Mouse (Mus musculus) T-cell, adult 2 months (primary cell): ENCODE data around the gene BC048562.

ENCODE experiments used
- DNase-seq: peaks from one replicate; pipeline ENCODE4 v3.0.0; 2022; ENCODE audit warnings: low spot score

BC048562 gene

DNA sequence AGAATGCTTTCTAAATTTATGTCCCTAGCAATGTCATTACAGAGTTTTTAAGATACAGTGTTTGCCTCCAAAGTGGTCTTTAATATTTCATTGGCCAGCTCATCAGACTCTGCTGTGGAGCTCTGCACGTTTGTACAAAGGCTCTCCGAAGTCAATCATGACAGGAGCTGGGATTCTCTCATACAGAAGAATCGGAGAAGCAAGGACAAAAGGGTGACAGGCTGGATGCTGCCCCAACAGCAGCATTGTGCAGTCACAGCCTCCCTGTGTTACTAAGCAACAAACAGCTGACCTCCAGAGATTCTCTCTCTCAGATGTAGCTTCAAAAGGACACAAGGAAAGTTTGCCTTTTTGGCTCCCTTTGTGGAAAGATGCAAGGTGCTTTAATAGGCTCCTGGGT, at the start of gene BC048562:
TSS of gene BC048562 (plus strand) at position 301 of the 400 bp plus-strand sequence.
- DNase-seq = no peak

DNA sequence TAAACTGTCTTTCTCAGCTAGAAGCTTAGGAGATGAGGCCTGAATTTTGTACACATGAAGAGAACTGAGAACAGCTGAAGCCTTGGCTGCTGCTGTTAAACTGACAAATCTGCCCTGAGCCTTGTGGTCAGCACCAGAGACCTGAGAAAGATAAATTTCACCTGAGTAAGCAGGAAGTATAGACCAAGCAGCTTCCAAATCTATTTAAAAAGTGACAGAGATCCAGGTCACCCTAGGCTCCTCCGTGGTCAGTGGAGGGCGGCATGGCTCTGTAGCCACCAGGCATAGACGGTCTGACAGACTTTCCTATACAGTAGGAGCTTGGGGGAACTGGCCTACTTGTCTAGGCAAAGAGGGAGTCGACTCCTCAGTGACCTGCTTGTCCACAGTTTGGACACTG, 49.5 kb upstream of the BC048562 start:
- no peak for DNase-seq

DNA sequence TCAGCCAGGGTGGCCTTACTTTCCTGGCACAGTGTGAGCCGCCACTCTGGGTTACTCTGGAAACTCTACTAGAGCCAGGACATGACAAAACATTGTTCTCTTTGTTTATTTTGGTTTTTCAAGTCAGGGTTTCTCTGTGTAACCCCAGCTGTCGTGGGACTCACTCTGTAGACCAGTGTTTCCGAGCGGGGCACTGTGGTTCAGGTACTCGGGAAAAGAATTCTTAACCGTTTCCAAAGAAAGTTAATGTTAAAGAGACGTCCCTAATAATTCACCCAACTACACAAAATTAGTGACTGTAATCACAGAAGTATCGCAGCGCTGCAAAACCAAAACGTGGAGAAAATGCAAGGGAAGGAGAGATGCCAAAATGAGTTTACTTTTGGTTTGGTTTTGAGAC, 47.7 kb upstream of the BC048562 start:
- DNase-seq = no peak

DNA sequence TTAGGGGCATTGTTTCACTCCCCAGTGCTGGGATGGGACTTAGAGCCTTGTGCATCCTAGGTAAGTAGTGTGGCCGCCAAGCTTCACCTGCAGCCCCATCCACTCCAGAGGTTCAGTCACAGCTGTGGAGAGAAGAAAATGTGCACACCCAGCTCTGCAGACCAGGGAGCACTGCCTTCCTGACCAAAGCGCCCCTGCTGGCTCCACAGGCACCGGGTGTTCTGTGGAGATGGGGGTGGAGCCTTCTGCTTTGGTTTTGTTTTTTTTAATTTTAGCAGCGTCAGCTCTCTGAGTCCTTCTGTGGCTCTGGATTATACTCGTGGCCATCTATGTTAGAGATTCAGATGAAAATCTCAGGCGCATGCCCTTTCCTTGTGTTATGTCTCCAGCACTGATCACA, 47.1 kb upstream of the BC048562 start:
- DNase-seq = no peak

DNA sequence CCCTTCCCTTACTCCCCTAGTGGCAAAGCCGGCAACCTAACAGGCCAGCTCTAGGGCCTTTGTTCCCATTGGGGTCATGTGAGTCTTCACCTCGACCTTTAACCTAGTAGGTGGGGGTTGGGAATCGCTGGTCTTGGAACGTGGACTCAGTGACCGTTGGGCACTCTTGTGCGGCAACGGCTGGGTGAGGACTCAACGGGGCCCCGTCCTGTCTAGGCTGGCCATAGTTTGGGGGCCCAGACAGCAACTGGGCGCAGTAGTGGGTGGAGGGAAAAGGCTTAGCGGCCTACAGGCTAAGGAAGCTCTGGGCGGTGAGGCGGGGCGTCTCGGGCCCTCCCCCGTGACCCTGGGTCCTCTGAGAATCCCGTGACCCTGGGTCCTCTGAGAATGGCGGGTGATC, 43.6 kb upstream of the BC048562 start, which contains the start of gene 1700102P08Rik:
TSS of gene 1700102P08Rik (plus strand) at position 130 of the 400 bp plus-strand sequence.
- no peak for DNase-seq

DNA sequence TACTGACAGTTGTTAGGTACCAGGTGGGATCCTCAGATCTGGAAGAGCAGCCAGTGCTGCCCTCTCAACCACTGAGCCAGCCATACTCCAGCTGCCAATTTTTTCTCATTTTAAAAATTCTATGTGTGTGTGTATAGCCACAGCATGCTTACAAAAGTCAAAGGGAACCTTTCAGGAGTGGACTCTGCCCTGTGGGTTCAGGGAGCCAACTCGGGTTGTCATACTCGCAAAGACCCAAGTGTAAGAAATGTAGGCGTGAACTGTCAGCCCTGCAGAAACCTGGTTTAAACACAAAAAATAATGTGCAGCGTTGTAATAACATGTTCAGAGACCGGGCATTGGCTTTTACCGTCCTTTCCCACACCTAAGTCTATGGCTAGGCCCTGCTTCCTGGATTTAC, 42.1 kb upstream of the BC048562 start:
- no peak for DNase-seq

DNA sequence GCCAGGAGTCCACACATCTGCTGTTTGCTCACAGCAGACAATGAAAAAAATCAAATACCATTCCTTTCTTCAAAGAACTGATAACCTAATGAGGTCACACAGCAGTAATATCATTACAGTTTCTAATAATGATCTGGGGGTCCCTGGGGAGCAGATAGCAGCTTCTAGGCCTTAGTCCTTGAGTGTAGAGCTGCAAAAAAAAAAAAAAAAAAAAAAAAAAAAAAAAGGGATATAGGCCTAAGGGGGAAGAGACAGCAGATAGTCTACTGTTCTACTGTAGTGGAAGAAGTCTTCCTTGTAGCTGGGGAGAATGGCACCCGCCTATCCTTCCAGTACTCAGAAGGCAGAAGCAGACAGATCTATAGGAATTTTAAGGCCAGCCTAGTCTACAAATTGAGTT, 40.9 kb upstream of the BC048562 start:
- DNase-seq = no peak

DNA sequence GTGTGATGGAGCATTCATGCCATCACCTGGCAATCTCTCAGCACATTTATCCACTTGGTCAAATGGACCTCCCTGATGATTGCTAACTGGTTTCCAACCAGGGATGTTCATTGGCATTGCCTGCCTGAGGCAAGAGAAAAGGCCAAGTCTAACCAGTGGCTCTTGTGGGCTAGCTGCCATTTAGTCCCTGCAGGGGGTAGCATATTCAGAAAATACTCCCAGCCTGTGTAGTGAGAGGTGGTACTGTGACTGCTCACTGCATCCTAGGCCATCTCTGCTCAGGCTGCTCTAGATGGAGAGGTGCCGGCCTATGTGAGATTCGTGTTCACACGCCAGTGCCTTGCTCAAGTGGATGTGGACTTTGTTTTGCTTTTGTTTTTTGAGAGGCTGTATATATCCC, 38.0 kb upstream of the BC048562 start:
- no peak for DNase-seq

DNA sequence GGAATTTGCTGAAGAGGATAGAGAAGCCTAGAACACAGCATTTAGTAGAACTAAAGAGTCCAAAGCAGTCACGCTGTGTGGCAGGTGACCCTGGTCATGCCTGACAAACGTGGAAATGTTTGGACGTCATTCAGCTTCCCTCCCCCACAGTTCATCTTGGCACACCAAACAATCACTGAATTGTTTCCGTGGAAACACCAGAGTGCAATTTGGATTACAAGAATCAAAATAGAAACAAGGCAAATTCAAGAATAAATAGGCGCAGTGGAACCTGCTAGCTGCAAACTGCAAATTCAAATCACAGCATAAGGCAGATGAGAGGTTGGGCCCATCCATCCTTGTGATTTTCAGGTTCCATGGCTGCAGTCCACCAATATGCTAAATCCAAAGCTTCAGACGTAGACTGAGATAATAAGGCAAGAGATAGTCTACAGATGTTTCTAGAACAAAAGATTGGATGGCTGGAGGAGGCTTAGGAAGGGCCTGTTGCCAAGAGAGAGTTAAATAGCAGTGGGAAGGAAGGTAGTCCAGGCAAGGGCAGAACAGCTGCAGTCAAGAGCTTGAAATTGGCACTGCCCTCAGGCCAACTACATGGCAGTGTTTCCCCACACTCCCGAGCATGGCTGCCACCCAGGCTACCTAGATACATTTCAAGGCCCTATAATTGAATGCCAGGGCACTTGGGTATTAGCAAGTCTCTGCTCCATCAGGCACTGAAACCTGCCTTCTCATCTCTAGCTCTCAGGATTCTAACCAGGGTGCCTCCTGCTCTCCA, 34.9 kb upstream of the BC048562 start:
- no peak for DNase-seq

DNA sequence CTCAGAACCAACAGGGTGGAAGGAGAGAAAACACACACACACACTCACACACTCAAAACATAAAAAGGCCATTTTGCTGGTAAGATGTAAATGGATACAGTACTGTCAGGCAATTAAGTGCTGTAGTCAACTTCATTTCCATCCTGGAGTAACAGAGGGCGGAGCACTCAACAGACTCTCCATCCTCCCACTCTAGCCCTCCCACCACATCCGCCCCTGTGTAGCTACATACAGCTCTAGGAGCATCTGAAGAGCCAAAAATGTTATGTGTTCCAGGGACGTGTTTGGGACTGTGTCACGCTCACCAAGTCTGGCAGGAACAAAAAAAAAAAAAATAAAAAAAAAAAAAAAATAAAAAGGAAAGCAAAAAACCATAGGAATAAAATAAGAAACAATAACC, 33.2 kb upstream of the BC048562 start:
- no peak for DNase-seq

DNA sequence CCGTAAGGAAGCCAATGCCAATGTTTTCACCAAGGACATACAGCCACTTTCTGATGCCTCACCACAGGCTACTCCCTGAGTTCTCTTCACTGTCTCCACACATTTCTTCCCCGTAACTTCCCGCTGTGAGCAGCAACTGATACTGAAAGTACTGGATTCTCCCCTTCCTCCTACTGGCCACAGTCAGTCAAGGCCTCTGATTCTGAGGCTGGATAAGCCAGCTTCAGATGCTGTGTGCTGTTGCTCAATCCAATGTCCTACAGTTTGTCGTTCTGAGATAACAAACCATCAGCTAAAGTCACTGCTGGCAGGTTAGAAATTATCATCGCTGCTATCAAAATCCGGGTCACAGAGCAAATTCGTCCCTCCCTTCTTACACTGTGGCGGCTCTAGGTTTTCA, 31.8 kb upstream of the BC048562 start:
- DNase-seq = no peak

DNA sequence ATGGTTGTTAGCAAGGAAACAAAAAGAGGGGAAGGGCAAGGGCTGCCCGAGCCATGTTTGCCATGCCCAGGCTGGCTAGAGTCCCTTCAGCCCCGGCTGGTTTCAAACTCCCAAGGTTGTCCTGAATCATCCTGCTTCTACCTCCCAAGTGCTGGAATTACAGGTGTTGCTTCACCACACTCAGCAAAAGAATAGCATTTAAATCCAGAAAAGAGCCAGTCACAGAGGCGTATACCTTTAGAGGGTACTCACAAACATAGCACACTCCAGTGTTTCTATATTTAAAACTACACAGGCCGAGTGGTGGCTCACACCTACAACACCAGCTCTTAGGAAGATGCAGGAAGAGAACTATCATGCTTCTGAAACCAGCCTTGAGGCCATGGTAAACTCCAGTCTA, 26.7 kb upstream of the BC048562 start:
- DNase-seq = no peak

DNA sequence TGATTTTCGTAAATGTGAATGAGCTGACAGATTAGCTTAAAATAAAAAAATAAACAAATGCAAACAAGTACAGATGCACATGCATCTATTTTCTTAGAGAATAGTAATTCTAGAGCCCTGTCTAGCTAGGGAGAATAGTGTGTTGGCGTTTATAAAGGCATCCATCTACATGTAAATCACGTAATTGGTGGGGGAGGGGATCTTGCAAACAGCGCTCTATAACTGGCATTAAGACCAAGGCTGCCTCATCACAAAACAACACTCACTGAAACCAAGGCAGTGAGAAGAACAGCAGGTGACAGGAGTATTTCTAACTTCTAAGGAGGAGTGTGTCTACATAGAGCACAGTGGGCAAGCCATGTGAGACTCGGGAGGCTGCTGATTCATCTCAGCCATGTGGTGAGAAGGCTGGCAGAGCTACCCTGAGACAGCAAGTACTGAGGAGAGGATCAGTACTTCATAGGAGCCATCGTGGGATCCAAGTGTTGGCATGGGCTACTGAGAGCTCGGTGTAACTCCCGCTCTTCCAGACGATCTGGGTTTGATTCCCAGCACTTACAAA, 24.8 kb upstream of the BC048562 start:
- DNase-seq = no peak

DNA sequence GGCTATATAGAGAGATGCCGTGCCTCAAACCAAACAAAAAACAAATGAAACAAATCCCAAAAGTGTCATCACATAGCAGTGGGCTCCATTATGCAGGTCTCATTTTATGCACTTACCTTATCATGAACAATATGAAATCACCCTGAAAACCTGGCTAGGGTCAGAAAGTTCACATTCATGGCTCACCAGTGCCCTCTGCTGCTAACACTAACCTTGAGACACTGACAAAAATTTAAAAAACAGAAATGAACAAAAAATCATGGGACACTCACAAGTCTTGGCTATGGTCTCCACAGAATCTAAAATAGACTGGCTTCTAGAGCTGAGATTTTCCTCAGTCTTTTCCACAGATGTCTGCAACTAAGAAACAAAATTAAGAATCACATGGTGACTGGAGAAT, 24.1 kb upstream of the BC048562 start:
- DNase-seq = no peak

DNA sequence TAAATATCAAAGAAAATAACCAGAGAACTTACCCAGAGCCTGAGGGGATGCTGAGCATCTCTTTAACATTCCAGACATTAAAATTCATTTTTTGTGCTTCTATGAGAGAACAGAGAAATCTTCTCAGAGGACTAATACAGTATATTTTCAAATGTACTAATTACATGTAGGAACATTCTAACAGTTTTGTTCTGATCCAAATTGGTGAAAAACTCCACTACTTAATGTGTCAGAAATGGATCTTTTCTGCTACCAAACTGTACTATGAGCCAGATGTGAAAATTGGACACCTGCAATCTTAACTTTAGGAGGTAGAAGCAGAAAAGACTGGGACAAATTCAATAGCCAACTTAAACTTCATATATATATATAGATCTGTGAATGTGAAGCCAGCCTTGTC, 7.9 kb upstream of the BC048562 start, which contains the start of gene Ccdc36:
TSS of gene Ccdc36 (minus strand) at position 101 of the 400 bp plus-strand sequence.
- DNase-seq = no peak

DNA sequence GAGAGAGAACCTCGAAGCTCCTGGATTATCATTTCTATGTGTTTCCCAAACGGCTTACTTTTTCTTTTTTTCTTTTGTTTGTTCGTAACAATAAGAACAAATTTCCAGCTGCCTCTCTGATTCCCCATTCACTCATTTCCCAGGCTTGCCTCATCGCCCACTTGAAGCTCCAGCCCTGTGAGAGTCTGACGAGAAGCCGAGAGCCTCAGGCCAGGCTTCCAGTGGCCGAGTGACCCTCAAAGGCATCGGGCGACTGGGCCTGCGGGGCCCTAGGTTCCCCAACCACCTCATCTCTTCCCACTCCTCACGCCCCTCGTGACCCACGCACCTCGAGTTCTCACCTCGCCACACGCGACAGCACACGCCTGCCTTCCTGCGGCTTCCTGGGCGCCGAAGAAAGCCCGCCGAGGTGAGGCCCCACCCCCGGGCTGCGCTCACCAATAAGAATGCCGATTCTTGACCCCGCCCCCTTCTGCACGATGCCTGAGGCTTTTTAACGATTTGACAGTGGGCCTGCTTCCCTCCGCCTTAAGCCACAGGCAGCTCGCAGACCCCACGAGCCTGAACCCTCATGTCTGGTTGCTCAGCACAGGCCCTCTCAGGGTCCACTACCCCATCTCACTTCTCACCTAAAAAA, 4.7 kb upstream of the BC048562 start:
- no peak for DNase-seq

DNA sequence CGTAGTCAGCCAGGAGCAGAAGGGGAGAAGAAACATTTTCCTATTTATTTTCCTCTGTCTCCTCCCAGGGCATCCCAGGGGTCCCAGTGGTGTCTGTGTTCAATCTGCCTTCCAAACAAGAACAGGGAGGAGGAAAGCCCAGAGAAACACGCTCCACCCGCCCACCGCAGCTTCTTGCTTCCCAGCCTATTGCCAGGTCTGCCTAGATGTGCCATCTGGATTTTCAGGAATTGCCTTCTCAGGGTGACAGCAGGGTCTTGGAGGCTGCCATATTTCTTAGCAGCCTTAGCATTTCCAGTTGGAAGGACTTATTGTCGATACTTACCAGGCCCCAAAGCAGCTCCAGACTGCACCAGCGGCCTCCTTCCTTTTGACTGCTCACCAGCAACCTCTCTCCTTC, 2.9 kb downstream of the BC048562 start:
- DNase-seq = no peak

DNA sequence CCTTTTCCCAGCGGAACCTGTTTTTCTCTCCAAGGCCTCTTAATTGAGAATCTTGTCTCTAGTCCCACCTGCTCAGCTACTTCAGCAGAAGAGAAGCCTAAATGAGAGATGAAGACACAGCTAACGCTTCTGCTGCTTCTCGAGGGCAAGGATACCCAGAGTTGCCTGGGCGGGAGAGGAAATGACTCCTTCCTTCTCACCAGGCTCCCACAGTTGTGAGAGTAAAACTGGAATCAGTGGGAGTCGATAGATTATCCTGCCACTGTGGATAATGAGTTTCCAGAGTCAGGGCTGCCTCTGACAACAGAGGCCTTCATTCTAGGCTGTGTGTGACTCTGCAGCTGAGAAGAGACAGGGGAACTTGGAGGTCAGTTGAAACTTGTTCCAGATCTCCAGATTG, 4.2 kb downstream of the BC048562 start:
- no peak for DNase-seq

DNA sequence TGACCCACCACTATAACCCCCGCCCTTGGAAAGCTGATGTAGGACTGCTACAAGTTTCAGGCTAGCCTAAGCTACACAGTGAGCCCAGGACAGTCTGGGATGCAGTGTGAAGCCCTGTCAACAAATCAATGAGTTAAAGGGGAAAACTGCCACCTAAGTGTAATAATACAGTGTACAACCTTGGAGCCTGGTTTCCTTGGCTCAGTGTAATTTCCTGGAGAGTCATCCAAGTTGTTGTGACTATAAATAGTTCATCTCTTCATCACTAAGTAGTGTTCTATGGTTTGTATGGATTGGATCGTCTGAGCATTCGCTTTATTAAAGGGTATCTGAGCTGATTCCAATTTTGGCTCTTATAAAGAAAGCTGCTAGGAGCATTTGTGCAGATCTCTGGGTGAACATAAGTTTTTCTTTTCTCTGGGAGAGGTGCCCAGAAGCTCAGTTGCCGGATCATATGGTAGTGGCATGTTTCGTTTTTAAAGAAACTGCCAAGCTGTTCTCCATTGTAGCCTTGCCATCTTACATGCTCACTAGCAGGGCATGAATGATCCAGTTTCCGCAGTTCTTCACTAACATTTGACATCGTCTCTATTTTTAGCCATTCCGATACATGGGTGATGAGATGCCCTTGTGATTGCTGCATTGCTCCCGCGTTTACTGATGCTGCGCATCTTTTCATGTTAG, 5.1 kb downstream of the BC048562 start:
- DNase-seq = no peak

DNA sequence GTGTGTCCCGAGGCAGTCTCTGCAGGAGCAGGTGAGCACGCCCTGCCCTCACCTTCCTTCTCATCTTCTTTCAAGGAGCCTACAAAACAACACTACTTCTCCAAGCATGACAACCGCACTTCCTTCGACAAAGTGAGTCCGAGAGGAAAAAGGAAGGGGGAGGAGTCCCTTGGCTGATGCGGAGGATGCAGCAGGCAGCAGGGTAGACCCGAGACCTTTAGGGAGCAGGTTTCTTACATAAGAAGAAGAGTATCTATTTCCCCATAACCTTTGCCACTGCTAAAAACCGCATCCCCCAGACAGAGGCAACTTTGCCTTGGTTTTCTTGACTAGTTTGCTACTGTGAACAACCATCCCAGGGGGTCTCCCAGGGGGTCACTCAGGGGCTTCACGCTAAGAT, 8.8 kb downstream of the BC048562 start:
- DNase-seq = peak; percentile 27

DNA sequence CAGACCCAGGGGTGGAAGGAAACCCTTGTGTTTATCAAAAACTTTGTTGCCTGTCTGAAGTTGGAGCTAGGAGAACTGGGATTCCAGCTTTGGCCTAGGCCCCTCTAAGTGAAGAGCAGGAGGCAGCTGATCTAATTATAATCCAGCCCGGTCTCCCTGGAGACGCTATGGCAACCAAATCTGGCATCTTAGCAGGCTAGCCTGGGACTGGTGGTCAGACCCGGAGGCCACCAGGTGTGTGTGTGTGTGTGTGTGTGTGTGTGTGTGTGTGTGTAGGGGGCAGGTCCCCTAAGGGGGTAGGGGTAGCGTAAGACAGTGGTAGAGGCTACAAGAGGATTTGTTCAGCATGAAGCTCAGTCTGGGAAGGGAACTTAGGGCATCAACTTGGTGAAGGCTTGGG, 13.6 kb downstream of the BC048562 start:
- no peak for DNase-seq

DNA sequence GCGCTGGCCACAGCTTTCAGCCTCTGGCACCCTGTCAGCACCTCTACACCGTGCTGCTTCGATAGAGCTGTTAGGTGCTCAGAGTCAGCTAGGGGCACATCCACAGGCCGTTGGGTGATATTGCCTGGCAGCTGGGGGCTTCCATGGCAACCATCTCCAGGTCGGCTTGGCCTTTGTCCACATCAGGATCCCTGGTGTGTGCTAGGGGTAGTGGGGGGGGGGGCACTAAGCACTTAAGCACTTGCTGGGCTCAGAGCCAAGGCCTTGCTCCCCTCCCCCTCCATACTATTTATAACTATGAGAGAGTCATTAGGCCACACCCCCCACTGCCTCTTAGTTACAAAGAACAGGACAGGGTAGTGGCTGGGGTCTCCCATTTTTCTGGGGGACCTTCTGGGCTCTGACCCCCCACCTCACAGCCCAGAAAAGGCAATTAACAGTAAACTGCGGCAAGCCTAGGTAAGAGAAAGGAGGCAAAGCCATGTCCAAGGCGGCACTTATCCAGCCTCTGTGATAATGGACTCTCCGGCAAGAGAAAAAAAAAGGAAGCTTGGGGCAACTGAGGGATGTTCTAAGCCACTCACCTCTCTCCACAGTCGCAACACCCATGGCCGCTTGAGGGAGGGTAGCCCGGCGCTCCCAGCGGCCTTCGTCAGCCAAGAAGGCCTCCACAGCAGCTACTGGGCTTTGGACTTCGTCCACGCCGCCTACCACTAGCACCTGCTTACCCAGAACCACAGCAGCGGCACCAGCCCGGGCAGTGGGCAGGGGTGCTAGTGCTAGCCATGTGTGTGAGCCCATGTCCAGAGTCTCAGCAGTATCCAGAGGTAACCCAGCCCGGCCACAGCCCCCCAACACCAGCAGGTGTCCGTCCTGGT, 14.2 kb downstream of the BC048562 start:
- DNase-seq = no peak
